Mouse (Mus musculus): ENCODE measurements at regions not wholly inside any gene's neighbourhood (a gene's known extent, or its start where the extent isn't known, plus 50 kb on each side); places are given as distances from the start of the nearest gene placed in this dataset.
"Not testable (repeated sequence)": the region's sequence is repeated elsewhere in the genome, so short reads cannot be mapped to it uniquely, and the experiment has no call there.

DNA sequence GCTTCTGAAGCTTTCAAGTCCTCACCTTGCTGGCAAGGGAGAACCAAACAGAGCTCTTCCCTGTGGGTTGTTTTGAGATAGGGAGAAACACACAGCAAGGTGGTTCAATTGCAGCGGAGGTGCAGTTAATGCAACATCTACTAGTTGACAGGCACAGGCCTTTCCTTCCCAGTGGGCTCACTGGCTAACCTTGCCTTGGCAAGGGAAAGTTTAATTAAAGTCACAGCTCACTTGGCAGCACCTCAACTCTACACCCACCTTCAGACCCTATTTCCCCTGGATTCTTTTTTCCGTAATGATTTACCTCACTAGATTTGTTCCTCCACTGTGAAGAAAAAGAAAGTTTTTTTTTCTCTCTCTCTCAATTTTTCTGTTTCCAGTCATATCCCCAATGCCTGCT is 314.5 kb downstream of the Tlr4 start:
- CTCF ChIA-PET = interaction anchor here (0.7 kb wide), 1 partner anchor 156 kb away, joined by 3 read pairs; no protein-coding TSS in a partner anchor

GRCm38 (mm10) chr4:67148521-67148920 is 321.1 kb downstream of the Tlr4 start:
- CTCF ChIA-PET = no interaction called here

GRCm38 (mm10) chr4:67162673-67163072 is 335.3 kb downstream of the Tlr4 start:
- CTCF ChIA-PET = no interaction called here

GRCm38 (mm10) chr4:67167720-67168119 is 340.3 kb downstream of the Tlr4 start:
- CTCF ChIA-PET = no interaction called here

DNA sequence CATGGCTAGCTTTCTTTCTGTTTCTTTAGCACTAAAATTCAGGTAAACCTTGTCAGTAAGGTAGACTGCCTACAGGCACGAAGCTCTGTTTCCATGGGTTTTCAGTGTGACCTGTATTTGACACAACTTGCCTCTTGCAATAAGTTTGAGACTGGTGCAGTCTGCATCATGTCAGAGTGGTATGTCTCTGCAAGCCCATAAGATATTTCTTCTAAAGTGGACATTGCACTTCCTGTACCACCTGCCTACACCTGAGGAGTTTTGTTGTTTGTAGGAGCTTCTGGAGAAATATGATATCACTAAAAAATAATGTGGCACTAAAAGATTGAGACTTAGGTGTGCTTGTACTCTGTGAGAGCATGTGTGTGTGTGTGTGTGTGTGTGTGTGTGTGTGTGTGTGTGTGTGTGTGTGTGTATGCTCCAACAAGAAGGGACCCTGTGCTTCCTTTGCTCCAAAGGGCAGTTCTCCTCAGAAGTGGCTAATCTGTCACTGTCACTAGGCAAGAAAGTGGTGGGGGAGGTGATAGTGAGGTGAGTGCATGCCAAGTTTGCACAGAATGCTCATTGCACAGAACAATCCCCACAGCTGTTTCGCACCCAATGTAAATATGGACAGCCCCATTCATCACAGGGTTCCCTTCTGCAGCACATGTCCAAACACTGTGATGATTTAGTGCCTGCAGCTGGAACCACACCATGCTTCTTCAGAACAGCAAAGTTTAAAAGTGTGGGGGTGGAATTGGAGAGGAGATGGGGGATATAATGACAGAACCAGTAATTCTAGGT is 360.5 kb downstream of the Tlr4 start:
- CTCF ChIA-PET = no interaction called here

DNA sequence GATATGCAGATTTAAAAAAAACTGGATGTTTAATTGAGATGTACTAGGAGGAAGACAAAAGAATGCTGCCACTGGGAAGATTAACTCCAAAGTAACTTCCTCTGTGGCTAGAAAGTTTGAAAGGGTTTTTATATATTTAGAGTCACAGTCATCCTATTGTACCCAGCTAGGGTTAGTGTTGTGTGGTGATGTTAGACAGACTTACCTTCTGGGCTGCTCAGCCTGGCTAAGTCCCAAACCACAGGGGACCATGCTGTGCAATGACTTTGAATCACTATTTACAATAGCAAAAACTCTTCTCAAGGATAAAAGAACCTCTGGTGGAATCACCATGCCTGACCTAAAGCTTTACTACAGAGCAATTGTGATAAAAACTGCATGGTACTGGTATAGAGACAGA is 363.2 kb downstream of the Tlr4 start:
- CTCF ChIA-PET = no interaction called here

GRCm38 (mm10) chr4:67194425-67194824 is 367.0 kb downstream of the Tlr4 start:
- CTCF ChIA-PET = no interaction called here

GRCm38 (mm10) chr4:67196907-67197306 is 369.5 kb downstream of the Tlr4 start:
- CTCF ChIA-PET = no interaction called here

DNA sequence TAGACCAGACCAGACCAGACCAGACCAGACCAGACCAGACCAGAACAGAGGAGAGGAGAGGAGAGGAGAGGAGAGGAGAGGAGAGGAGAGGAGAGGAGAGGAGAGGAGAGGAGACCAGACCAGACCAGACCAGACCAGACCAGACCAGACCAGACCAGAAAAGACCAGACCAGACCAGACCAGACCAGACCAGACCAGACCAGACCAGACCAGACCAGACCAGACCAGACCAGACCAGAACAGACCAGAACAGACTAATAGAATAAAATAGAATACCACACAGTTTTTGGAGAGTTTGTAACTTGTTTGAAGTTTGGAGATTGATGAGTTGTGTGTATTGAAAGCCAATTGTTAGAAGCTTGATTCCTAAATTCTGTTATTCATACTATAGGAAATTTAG is 381.0 kb downstream of the Tlr4 start:
- CTCF ChIA-PET = not testable (repeated sequence)

- CTCF ChIA-PET = no interaction called here
Measured at GRCm38 (mm10) chr4:67213363-67213762, 386.0 kb downstream of the Tlr4 start.

GRCm38 (mm10) chr4:67224533-67224932 is 397.1 kb downstream of the Tlr4 start:
- CTCF ChIA-PET = no interaction called here

DNA sequence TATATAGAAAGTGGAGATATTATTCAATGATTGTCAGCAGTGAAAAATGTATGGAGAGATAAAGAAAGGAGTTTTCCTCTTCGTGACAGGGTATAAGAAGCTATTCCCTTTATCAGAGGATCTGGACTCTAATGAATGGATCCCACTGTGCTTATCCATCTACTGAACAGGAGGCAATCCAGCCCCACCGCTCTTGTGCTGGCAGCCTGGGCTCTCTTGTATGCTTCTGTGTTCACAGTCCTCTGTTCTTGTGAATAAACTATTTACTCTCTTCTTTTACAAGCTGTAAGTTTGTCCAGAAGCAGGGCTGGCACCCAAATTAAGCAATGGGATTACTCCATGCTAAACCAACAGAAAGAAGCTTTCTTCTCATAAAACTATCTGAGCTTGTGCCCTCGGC is 401.8 kb downstream of the Tlr4 start:
- CTCF ChIA-PET = no interaction called here

DNA sequence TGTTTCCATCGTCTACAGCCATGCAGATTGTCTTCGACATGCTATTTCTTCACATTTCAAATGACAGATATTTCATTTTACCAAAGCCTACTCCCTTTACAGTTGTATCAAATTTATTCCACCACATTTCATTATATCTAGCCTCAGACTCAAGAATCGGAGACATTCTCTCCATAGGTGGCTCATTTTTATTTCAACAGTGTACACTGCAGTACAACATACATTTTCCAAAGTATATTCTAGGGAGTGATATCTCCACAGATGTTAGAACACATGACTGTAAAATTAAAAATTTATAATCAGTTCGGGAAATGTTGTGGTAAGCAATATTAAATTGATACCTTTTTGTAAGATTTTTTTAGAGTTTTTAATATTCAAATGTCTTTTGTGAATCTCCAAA is 446.2 kb downstream of the Tlr4 start:
- CTCF ChIA-PET = no interaction called here

- CTCF ChIA-PET = no interaction called here
Measured at GRCm38 (mm10) chr4:67301020-67301419, 473.6 kb downstream of the Tlr4 start.

DNA sequence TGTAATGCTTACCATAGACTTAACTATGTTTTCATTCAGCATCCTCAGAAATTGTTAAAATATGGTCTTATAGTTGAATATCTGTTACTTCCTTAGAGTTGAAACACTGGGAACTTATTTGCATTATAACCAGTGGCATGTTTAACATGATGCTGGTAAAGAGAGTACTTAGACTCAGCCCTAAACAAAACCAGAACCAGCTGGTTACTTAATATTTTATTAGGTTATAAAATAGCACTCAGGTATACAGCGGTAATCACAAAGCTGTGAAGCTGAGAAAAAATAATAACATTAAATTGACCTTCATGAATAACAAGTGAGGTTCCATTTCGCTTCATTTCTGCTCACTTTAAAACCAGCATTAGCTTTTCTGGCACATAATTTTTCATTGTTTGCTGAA is 474.4 kb downstream of the Tlr4 start:
- CTCF ChIA-PET = no interaction called here

DNA sequence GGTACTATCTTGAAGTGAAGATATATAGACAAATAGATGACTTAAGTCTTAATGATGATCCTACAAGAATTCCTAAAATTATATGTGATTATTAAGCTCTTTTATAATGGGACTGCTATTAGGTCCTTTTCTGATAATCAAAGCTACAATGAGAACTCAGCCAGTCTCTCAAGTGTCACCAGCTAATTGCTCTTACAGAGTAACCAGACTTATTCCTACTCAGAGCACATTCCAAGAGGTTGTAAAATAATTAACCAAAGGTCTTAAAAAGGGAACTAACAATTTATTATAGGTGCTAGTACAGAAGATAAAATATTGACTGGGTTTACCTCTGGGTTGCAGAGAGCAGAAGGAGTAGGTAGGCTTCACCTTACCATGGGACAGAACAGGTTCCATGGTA is 492.7 kb downstream of the Tlr4 start:
- CTCF ChIA-PET = not testable (repeated sequence)
